Mouse (Mus musculus) intestine, postnatal 0 days (tissue): ENCODE data around the gene Map4k5. TPM values are rescaled to one million over a fixed set of nuclear protein-coding genes. Genes with fewer than 3 reads are reported as not detected.

ENCODE experiments used
- ATAC-seq: fragments of 200-750 bp; cut with Nextera tagmentation; 2 replicates; pipeline ENCODE4 v1.8.0; 2017; ENCODE audit warnings: mild to moderate bottlenecking, moderate TSS enrichment, moderate library complexity
- H3K27ac ChIP-seq: fragments of 300-500 bp; sonication (generic); 2 replicates; pipeline ENCODE4 v1.5.1; 2014; ENCODE audit warnings: mild to moderate bottlenecking, low read depth, low read length, moderate library complexity
- H3K27me3 ChIP-seq: fragments of 300-500 bp; sonication (generic); replicated peaks from 2 replicates; pipeline ENCODE4 v1.6.1; 2014; ENCODE audit warnings: low read length, mixed read lengths; ENCODE audit not compliant: control insufficient read depth, insufficient read depth
- H3K36me3 ChIP-seq: fragments of 300-500 bp; sonication (generic); 2 replicates; pipeline ENCODE4 v1.6.1; 2014; ENCODE audit warnings: mild to moderate bottlenecking, moderate library complexity; ENCODE audit not compliant: control insufficient read depth, insufficient read depth
- H3K4me1 ChIP-seq: fragments of 300-500 bp; sonication (generic); replicated peaks from 2 replicates; pipeline ENCODE4 v1.6.1; 2014; ENCODE audit warnings: antibody characterized with exemption, low read length, mixed read lengths; ENCODE audit not compliant: control insufficient read depth, insufficient read depth
- H3K4me2 ChIP-seq: fragments of 300-500 bp; sonication (generic); replicated peaks from 2 replicates; pipeline ENCODE4 v1.6.1; 2014; ENCODE audit warnings: low read depth, mild to moderate bottlenecking, moderate library complexity
- H3K4me3 ChIP-seq: fragments of 300-500 bp; sonication (generic); 2 replicates; pipeline ENCODE4 v1.5.1; 2014; ENCODE audit warnings: low read depth, low read length
- H3K9ac ChIP-seq: fragments of 300-500 bp; sonication (generic); 2 replicates; pipeline ENCODE4 v1.6.1; 2014; ENCODE audit warnings: mild to moderate bottlenecking, low read depth, low read length
- H3K9me3 ChIP-seq: fragments of 300-500 bp; sonication (generic); 2 replicates; pipeline ENCODE4 v1.6.1; 2016; ENCODE audit warnings: mixed run types; ENCODE audit not compliant: control insufficient read depth
- CTCF ChIP-seq: sonication (generic); IDR thresholded peaks from 2 replicates; pipeline ENCODE4 v1.5.1; 2016; ENCODE audit warnings: low read depth, mild to moderate bottlenecking, control low read depth, antibody characterized with exemption, moderate library complexity
- WGBS: fragments of 180-500 bp; shearing (Covaris S2); extraction: QIAGEN DNeasy Blood & Tissue Kit; methylation state at CpG from one replicate; pipeline ENCODE4 v1.1.7; 2014; 5-methylcytosine and 5-hydroxymethylcytosine counted together
- polyA plus RNA-seq: library from polyadenylated mRNA; unstranded; fragments of >200 nt; fragmentation: Nextera tagmentation; extraction: Ambion mirVana; gene quantifications from 2 replicates; pipeline ENCODE4 v1.2.1, GENCODE M21; 2015

Map4k5 gene
- polyA plus RNA-seq, 1 experiment from 2014 or later = 9.9 TPM

DNA sequence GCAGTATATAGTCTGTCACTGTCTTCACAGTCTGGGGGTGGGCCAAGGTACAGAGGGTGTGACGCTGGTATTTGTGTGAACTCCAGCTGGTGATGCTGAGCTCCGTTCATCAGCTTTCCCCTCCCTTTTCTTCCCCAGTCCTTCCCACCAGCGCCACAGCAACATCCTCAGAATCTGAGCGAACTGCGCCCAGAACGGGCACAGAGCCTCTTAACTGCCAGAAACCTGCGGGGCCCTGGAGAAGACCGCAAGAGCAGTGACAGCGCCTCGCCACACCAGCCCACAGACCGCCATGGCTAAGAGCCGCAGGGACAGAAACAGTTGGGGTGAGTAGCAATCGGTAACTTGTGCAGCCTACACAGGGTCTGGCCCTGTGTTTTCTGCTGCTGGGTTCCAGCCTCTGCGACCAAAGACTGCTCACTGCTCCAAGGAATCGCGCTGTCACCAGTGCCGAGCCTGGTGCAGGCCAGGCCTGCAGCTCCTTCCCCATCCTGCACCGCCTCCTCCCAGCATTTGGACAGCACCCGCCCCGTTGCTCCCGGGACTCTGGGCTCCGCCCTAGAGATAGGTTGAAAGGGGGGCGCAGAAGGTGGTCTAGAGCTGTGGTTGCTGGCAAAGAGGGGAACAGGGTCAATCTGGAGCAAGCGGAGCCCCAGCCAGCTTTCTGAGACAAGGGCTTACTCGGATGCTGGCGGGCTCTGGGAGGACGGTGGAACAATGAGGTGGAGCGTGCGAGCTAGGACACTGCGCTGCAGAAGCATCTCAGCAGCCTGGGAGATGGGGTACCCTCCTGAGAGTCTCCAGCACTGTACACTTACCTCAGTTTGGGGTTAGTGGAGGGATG lies 14.9 kb upstream of the Map4k5 start:
- 15% methylated on average over 30 of the region's 30 CpGs for WGBS
- Histone ChIP-seq H3K27ac (no peak overlapping the region), H3K36me3 (no peaks in the 10 kb centered on the region), H3K4me2 (peak overlapping the region; percentile 52), H3K4me3 (no peak overlapping the region), H3K27me3 (no peaks in the 10 kb centered on the region), H3K9ac (no peak overlapping the region), H3K4me1 (no peaks in the 10 kb centered on the region), H3K9me3 (no peaks in the 10 kb centered on the region)
- no peak for TF ChIP-seq CTCF
- ATAC-seq = no peak; the same call in 1 of the 2 replicates

DNA sequence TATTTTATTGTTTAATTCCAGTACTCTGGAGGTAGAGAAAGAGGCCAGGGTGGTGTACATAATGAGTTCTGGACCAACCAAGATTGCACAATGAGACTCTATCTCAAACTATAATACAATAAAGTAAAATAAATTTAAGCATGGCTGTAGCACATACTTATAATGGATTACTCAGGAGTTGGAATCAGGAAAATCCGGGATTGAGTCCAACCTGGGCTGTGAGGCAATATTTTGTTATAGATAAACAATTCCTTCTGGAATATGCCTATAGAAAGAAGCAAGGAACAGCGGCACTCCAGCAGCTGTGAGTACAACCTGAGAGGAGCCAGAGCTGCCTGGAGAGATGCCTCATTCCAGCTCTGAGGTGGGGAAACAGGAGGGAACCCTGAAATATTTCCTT lies 12.0 kb upstream of the Map4k5 start:
- H3K4me1 ChIP-seq = no peaks in the 10 kb centered on the region
- no peak overlapping the region for H3K4me2 ChIP-seq
- no peaks in the 10 kb centered on the region for H3K27me3 ChIP-seq
- no peak overlapping the region for H3K9ac ChIP-seq
- H3K27ac ChIP-seq = no peak overlapping the region
- no peaks in the 10 kb centered on the region for H3K9me3 ChIP-seq
- H3K36me3 ChIP-seq = no peaks in the 10 kb centered on the region
- no peak overlapping the region for H3K4me3 ChIP-seq
- TF ChIP-seq CTCF = no peak
- no peak for ATAC-seq
- 55% methylated on average over 2 of the region's 2 CpGs for WGBS

GRCm38 (mm10) chr12:69898119-69898518 lies 5.1 kb upstream of the Map4k5 start:
- WGBS = 84% methylated on average over 4 of the region's 4 CpGs
- no peak overlapping the region for H3K4me3 ChIP-seq
- no peaks in the 10 kb centered on the region for H3K36me3 ChIP-seq
- H3K9ac ChIP-seq = no peak overlapping the region
- H3K4me2 ChIP-seq = no peak overlapping the region
- no peak overlapping the region for H3K27ac ChIP-seq
- no peaks in the 10 kb centered on the region for H3K4me1 ChIP-seq
- no peak for TF ChIP-seq CTCF
- no peaks in the 10 kb centered on the region for H3K9me3 ChIP-seq
- no peak for ATAC-seq
- no peaks in the 10 kb centered on the region for H3K27me3 ChIP-seq

DNA sequence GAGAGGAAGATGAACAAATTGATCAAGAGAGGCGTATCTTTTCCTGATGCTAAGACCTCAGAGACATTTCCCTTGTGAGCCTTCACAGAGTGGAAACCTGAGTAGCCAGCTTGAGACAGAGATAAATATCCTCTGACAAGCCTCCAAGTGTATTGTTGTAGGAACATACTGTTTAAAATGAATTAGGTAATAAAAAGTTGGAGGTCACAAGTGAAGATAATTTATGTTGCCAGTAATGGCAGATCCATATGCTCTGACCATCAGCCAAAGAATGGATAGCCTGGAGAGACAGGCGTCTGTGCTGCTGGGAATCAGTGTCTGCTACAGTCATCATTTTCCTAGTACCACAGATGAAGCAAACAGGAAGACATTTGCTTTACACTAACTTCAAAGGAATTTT lies 2.0 kb upstream of the Map4k5 start:
- no peak for TF ChIP-seq CTCF
- Histone ChIP-seq H3K27ac (no peak overlapping the region), H3K4me3 (no peak overlapping the region), H3K4me1 (peaks cover 8% of the 10 kb centered on the region; the same call in 1 of the 2 replicates), H3K9me3 (no peaks in the 10 kb centered on the region), H3K36me3 (no peaks in the 10 kb centered on the region), H3K27me3 (no peaks in the 10 kb centered on the region), H3K4me2 (no peak overlapping the region), H3K9ac (no peak overlapping the region)
- WGBS = 67% methylated on average over 2 of the region's 2 CpGs
- no peak for ATAC-seq

GRCm38 (mm10) chr12:69893927-69894326 lies 927 bp upstream of the Map4k5 start:
- peaks cover 9% of the 10 kb centered on the region; the same call in 1 of the 2 replicates for H3K4me1 ChIP-seq
- H3K9ac ChIP-seq = no peak overlapping the region
- TF ChIP-seq CTCF = peak; percentile 55
- H3K9me3 ChIP-seq = no peaks in the 10 kb centered on the region
- 59% methylated on average over 6 of the region's 6 CpGs for WGBS
- no peak overlapping the region for H3K4me2 ChIP-seq
- no peak for ATAC-seq
- no peak overlapping the region for H3K4me3 ChIP-seq
- H3K36me3 ChIP-seq = no peaks in the 10 kb centered on the region
- no peak overlapping the region for H3K27ac ChIP-seq
- no peaks in the 10 kb centered on the region for H3K27me3 ChIP-seq

DNA sequence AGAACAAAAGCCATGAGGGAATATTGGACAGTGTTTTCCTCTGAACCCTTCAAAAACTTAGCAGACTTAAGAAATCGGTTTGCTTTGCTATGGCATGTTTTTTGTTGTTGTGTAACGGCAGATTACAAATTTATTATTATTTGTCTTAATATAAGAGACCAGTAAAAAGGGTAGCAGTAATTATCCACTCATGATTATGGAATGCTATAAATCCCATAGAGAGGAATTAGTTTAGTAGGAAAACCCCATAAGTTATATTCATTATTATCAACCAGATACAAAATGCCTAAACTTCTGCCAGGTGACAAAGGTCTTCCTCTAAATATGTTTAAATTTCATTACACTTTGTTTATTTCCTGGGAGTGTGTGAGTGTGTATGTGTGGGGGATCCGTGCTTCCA lies 1.3 kb downstream of the Map4k5 start:
- no peak overlapping the region for H3K27ac ChIP-seq

More for the DNA sequence above, 1.3 kb downstream of the Map4k5 start:
- Histone ChIP-seq H3K9me3 (no peaks in the 10 kb centered on the region), H3K4me2 (peak overlapping the region; percentile 89), H3K4me1 (peaks cover 15% of the 10 kb centered on the region; the same call in 1 of the 2 replicates), H3K36me3 (peaks cover 3% of the 10 kb centered on the region; the same call in 1 of the 2 replicates), H3K27me3 (no peaks in the 10 kb centered on the region), H3K4me3 (peak overlapping the region; percentile 94), H3K9ac (peak overlapping the region; percentile 95)
- no peak for ATAC-seq
- no peak for TF ChIP-seq CTCF
- 33% methylated on average over 3 of the region's 3 CpGs for WGBS
